ENCODE assay signal across 8 mouse cellular contexts in genomic region chr7:132735145-132735544, GRCm38 (mm10).
DNase-seq lines count a peak whose midpoint lies in the region.

No protein-coding gene starts in this region.

- DNase-seq in embryo, embryonic 10 days (ENCODE audit: low spot score), result peak; percentile 44
- no peak for DNase-seq in embryo, embryonic 9.5 days (ENCODE audit: extremely low spot score)
- DNase-seq in R1 (ENCODE audit: low read depth, low spot score), result peak; percentile 97
- DNase-seq in gastrocnemius, postnatal 10 days, result peak; percentile 58
- DNase-seq in kidney, adult 8-10 months, result peak; percentile 47 to 51
- peak; percentile 91 for DNase-seq in lung, postnatal 36 days
- peak; percentile 94 for DNase-seq in thymus, postnatal 25 days
- no peak for DNase-seq in cerebellum, adult 11 months

Comparison
In these comparisons a context has a peak if more than half of its experiments do, and no peak if none do; other contexts are left out.
1. DNase-seq: peak in embryo, embryonic 10 days (single experiment), R1 (single experiment), gastrocnemius, postnatal 10 days (single experiment), kidney, adult 8-10 months (2 of 2), lung, postnatal 36 days (single experiment) and thymus, postnatal 25 days (single experiment); none in embryo, embryonic 9.5 days (single experiment) and cerebellum, adult 11 months (single experiment).